Mouse (Mus musculus) spleen, postnatal 14 days (tissue): ENCODE results near the gene Spg21.
A peak's percentile ranks its signal among the peaks of the same experiment; 100 is the strongest.

Experiments used
- DNase-seq, 2 experiments: peaks; one replicate each; pipeline ENCODE4 v3.0.0; 2021 to 2022; ENCODE audit warnings: low spot score in 2 of 2

Gene Spg21

GRCm38 (mm10) chr9:65479158-65479557 is 18.4 kb downstream of the Spg21 start:
- no peak for DNase-seq

- DNase-seq, result no peak
Measured at GRCm38 (mm10) chr9:65480071-65480470, 19.3 kb downstream of the Spg21 start.

DNA sequence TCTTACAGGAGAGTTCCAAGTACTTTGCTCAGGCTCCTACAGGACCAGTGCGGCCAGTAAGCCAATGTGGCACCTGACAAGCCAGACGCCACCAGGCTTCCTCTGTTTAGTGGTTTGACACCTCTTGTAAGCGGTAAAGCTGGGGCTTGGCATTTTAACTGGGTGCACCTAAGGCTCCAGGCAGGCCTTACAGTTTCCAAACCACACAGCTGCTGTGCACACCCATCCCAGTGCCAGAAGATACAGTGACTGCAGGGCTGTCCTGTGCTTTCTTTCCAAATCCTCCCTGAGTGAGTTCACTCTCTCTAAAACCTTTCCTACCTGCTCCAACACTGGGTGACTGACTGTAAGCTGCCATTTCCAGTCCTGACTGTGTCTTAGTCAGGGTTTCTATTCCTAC is 30.7 kb downstream of the Spg21 start:
- no peak for DNase-seq

DNA sequence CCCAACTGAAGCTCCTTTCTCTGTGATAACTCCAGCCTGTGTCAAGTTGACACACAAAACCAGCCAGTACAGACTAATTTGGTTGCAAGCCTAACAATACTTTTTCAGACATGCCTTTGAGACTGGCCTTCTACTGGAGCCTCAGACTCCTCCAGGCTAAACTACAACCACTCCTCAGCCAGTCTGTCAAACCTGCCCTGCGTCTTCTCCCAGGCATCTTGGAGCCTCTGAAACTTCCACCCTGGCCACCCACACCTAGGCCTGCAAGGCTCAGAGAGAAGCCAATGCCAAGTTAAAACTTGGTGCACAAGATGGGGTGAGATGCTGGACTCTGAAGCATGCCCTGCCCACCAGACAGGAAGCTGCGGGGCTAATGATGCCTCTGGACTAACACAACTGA is 31.6 kb downstream of the Spg21 start:
- no peak for DNase-seq

DNA sequence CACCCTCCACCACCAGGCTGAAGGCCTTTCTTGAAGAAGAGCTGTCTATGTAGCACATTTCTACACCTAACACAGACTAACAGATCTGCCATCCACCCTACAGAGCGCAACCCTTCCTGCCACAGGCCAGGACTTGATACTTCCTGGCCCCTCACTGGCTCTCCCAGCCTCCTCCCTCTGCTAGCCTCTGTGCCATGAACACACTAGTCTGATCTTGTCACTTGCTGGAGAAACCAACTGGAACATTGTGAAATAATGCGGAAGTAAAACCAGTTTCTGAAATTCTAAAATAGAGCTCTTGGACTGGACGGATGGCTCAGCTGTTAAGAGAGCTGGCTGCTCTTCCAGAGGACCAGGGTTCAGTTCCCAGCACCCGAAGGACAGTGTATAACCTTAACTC is 32.1 kb downstream of the Spg21 start:
- no peak for DNase-seq

- no peak for DNase-seq
Measured at GRCm38 (mm10) chr9:65502146-65502545, 41.4 kb downstream of the Spg21 start.

- no peak for DNase-seq
Measured at GRCm38 (mm10) chr9:65502721-65503505, 42.2 kb downstream of the Spg21 start.

- no peak for DNase-seq
Measured at GRCm38 (mm10) chr9:65508449-65508848, 47.7 kb downstream of the Spg21 start.

- DNase-seq, result no peak
Measured at GRCm38 (mm10) chr9:65512520-65512919, 51.8 kb downstream of the Spg21 start.

DNA sequence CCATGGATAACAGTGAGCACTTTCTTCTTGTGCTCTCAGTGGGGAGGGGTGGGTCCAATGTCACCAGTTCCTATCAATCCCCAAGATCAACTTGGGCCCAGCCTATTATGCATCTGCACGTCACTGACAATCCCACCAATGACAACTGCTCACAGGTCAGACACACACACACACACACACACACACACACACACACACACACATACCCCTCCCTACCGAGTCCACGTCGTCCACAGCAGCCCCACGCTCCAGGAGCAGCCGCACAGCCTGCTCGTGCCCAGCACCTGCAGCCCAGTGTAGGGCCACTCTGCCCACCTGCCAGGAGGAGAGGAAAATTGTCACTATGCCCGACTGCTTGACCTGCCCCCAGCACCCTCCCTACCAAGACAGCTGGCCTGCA is 53.7 kb downstream of the Spg21 start:
- DNase-seq, result no peak

DNA sequence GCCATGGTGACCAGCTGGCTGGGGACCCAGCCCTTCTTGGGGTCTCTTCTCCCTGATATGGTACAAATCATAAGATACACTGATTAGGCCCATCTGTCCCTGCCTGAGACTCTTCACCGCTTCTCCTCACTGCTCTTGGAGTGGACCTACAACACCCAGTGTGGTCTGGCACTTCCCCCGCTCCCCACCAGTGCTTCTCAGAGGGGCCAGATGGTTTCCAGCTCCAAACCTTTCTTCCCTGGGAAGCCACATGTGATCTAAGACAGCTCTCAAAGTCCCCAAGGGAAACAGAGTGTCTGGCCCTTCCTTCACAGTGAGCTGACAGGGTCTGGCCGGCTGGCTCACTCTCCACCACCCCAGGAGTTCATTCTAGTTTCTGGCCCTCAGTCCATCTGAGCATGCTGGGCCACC is 54.1 kb downstream of the Spg21 start:
- DNase-seq, result no peak

GRCm38 (mm10) chr9:65519807-65520504 is 59.2 kb downstream of the Spg21 start, which contains the start of gene Ankdd1a:
Gene Ankdd1a (minus strand): TSS chr9:65520193.
- DNase-seq, result no peak

GRCm38 (mm10) chr9:65520505-65520876 is 59.7 kb downstream of the Spg21 start:
- no peak for DNase-seq

GRCm38 (mm10) chr9:65523611-65524364 is 63.0 kb downstream of the Spg21 start:
- peak; percentile 66 to 80 for DNase-seq

- no peak for DNase-seq
Measured at GRCm38 (mm10) chr9:65525445-65526195, 64.9 kb downstream of the Spg21 start.

- peak; percentile 39 to 55 for DNase-seq
Measured at GRCm38 (mm10) chr9:65528417-65529038, 67.8 kb downstream of the Spg21 start.

GRCm38 (mm10) chr9:65529659-65530058 is 68.9 kb downstream of the Spg21 start:
- no peak for DNase-seq

DNA sequence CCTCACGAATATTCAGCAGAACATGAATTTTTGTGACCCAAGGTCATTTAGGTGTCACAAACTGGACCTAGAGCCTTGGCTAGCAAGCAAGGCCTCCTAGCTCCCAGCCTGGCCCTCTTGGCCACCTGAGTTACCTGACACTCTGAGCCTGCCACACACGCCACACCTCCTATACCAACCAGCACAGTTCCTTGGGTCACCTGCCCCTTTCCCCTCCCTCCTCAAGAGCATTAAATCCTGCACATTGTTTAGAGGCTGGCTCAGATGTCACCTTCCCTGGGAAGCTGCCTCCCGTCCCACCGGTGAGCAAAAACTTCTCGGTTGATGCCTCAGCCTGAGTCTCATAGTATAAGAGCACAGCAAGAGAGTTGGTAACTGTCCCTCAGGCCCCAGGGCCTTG is 70.5 kb downstream of the Spg21 start:
- DNase-seq, result no peak

DNA sequence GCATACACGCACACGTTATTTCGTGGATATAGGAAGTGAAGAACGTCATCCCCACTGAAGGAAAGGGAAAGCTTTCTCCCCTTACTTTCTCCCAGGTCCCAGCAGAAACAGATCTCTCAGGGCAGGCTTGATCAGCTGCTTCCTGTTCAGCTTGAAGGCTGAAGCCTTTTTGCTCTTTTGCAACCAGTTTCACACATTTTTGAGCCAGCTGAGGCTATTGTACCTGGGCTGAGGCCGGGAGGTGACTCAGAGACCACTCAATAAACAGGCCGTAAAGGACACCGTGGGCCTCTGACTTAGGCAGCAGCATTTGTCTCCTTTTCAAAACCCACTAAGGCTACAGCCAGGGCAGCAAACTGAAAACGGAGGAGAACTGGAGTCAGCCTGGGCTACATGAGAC is 72.2 kb downstream of the Spg21 start:
- no peak for DNase-seq

DNA sequence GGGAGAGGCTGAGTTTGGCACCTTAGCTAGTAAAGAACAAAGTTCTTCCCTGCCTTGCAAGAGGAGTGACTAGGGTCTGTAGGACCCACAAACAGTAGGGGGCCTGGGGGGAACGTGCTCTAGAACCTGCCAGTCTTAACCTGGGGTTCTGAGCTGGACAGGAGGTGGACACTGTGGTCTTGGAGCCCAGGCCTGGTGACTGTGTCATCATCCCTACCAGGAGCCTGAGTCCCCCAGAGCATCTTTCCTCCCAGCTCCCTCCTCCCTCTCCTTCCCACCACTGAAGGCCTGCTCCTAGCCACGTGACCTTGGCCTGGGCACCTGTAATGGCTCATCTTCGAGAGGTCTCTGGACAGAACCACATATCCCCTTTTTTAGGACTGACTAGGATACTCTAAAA is 73.4 kb downstream of the Spg21 start:
- DNase-seq, result no peak

GRCm38 (mm10) chr9:65535191-65535722 is 74.5 kb downstream of the Spg21 start:
- peak in 1 of 2 experiments; percentile 17 for DNase-seq
